Mouse (Mus musculus) midbrain, embryonic 13.5 days (tissue): Measurements from ENCODE around the gene Snx19. TPM values are rescaled to one million over a fixed set of nuclear protein-coding genes. Genes with fewer than 3 reads are reported as not detected.

ENCODE experiments used
- ATAC-seq: fragments of 200-750 bp; cut with Nextera tagmentation; 2 replicates; pipeline ENCODE4 v1.8.0; 2017; ENCODE audit warnings: mild to moderate bottlenecking, moderate TSS enrichment, moderate library complexity
- H3K27ac ChIP-seq: fragments of 300-500 bp; sonication (generic); 2 replicates; pipeline ENCODE4 v1.5.1; 2015; ENCODE audit warnings: inconsistent platforms, mild to moderate bottlenecking, moderate library complexity
- H3K27me3 ChIP-seq: fragments of 300-500 bp; sonication (generic); 2 replicates; pipeline ENCODE4 v1.6.1; 2015; ENCODE audit warnings: mild to moderate bottlenecking, inconsistent platforms
- H3K36me3 ChIP-seq: fragments of 300-500 bp; sonication (generic); 2 replicates; pipeline ENCODE4 v1.6.1; 2015; ENCODE audit warnings: mild to moderate bottlenecking, inconsistent platforms
- H3K4me1 ChIP-seq: fragments of 300-500 bp; sonication (generic); replicated peaks from 2 replicates; pipeline ENCODE4 v1.6.1; 2015; ENCODE audit warnings: inconsistent platforms
- H3K4me2 ChIP-seq: fragments of 300-500 bp; sonication (generic); replicated peaks from 2 replicates; pipeline ENCODE4 v1.6.1; 2015; ENCODE audit warnings: moderate library complexity, mild to moderate bottlenecking, inconsistent platforms
- H3K4me3 ChIP-seq: fragments of 300-500 bp; sonication (generic); replicated peaks from 2 replicates; pipeline ENCODE4 v1.5.1; 2015; ENCODE audit warnings: mild to moderate bottlenecking, inconsistent platforms
- H3K9ac ChIP-seq: fragments of 300-500 bp; sonication (generic); replicated peaks from 2 replicates; pipeline ENCODE4 v1.6.1; 2015; ENCODE audit warnings: mild to moderate bottlenecking, inconsistent platforms
- H3K9me3 ChIP-seq: fragments of 300-500 bp; sonication (generic); 2 replicates; pipeline ENCODE4 v1.6.1; 2016; ENCODE audit warnings: mild to moderate bottlenecking, inconsistent platforms
- WGBS: fragments of 180-500 bp; shearing (Covaris S2); methylation state at CpG from one replicate; pipeline ENCODE4 v1.1.7; 2015; 5-methylcytosine and 5-hydroxymethylcytosine counted together
- polyA plus RNA-seq: library from polyadenylated mRNA; unstranded; fragments of >200 nt; fragmentation: Nextera tagmentation; extraction: Ambion mirVana; gene quantifications from 2 replicates; pipeline ENCODE4 v1.2.1, GENCODE M21; 2015

The Snx19 gene
- polyA plus RNA-seq: 23.2 and 23.3 TPM in 2 replicates

DNA sequence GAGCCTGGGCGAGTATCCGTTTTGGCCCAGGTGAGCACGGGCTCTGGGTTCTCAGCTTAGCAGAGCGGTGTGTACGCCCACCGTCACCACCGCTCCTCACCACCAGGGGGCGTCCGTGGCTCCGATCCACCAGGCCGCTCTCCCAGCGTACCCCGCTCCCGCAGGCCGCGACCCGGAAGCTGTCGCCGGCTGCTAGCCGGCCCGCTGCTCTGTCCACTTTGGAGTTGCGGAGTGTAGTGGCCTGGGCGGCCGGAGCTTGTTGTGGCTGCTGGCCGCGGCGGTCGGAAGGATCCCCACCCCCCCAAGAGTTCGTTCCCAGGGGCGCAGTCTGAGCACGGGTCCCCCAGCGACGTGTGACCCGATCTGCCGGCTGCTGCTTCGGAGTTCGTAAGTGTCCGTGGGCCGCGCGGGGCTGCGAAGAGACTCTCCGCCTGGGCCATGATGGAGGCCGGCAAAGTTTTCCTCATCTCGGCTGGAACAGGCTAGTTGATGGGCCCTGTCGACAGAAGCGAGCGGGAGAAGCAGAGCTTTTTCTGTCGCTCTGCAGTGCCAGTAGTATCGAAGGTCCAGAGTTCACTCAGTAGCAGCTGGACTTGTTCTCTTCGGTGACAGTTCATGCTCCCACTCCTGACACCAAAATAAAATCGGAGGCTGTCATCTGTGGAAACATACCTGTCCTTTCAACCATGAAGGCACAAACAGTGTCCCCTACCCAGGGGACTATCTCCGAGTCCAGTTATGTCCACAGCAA is at the start of gene Snx19:
Snx19 (plus strand) TSS at position 227 of the 751 bp plus-strand sequence.
- Histone ChIP-seq H3K36me3 (peaks cover 6% of the 10 kb centered on the region; the same call in 1 of the 2 replicates), H3K9ac (peak within 1 kb of the TSS; percentile 82), H3K27me3 (no peaks in the 10 kb centered on the region), H3K27ac (no peak within 1 kb of the TSS), H3K4me1 (peaks cover 38% of the 10 kb centered on the region), H3K9me3 (no peaks in the 10 kb centered on the region), H3K4me2 (peak within 1 kb of the TSS; percentile 73), H3K4me3 (peak within 1 kb of the TSS; percentile 84)
- WGBS: 2% methylated on average over 53 of the region's 53 CpGs
- ATAC-seq: peak; percentile 97

DNA sequence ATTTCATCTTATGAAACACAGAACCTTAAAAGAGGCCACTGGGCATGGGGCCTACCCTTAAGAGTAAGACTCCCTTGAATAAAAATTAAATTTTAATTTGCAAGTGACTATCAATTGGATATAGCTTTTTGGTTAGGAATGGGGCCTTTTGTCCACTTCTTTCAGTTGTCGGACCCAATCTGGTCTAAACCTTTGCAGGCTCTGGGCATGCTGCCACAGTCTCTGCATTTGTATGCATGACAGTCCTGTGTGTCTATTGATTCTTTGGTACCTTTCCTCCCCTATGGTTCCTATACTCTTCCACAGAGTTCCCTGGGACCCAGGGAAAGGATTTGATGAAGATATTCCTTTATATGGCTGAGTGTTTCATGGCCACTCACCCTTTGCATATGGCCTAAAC is 26.1 kb upstream of the Snx19 start:
- Histone ChIP-seq H3K36me3 (no peaks in the 10 kb centered on the region), H3K9me3 (no peaks in the 10 kb centered on the region), H3K9ac (no peak overlapping the region), H3K4me1 (peaks cover 4% of the 10 kb centered on the region; the same call in 1 of the 2 replicates), H3K4me3 (no peak overlapping the region), H3K27me3 (no peaks in the 10 kb centered on the region), H3K4me2 (no peak overlapping the region), H3K27ac (no peak overlapping the region)
- 77% methylated on average over 1 of the region's 1 CpGs for WGBS
- ATAC-seq: no peak

DNA sequence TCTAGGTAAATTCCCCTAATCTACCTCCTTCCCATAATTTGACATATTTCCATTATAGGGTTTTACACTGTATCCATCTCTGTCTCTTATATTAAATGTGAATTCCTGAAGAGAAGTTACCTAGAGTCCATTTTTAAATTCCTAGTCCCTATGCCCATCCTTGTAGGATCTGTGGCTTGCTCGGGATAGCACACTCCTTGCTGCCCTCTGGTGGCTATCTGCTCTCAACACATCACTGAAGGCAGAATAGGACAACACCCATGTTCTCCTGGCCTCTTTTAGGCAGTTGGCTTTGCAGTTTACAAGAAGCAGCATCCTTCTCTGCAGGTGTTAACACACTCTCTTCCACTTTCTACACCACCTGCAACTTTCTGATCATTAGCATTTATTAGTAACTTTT is 4.0 kb upstream of the Snx19 start:
- no peaks in the 10 kb centered on the region for H3K36me3 ChIP-seq
- H3K9ac ChIP-seq: no peak overlapping the region
- ATAC-seq: no peak
- H3K4me1 ChIP-seq: peaks cover 7% of the 10 kb centered on the region
- H3K9me3 ChIP-seq: no peaks in the 10 kb centered on the region
- H3K27me3 ChIP-seq: no peaks in the 10 kb centered on the region
- WGBS: 7% methylated on average over 1 of the region's 1 CpGs
- no peak overlapping the region for H3K4me3 ChIP-seq
- no peak overlapping the region for H3K27ac ChIP-seq
- H3K4me2 ChIP-seq: no peak overlapping the region

DNA sequence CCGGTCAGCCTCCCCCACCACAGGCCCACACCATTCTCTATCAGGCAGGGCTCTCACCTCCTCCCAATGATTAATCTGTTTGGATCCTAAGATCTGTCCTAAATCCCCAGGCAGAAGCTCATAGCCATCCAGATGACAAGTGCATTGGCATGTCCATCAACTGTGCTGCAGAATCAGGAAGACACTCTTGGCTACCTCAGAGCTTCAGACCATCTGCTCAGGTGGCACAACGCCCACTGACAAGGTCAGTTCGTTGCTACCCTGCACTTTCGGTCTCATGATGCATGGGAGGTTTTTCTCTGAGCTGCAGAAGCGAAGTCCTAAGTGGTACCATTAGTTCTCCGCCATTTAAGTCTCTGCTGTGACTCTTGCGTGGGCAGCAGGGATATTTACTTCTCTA is 1.7 kb upstream of the Snx19 start:
- no peak for ATAC-seq
- no peak overlapping the region for H3K4me3 ChIP-seq
- H3K27ac ChIP-seq: no peak overlapping the region
- H3K27me3 ChIP-seq: no peaks in the 10 kb centered on the region
- peaks cover 5% of the 10 kb centered on the region; the same call in 1 of the 2 replicates for H3K36me3 ChIP-seq
- no peaks in the 10 kb centered on the region for H3K9me3 ChIP-seq
- peaks cover 29% of the 10 kb centered on the region for H3K4me1 ChIP-seq
- 89% methylated on average over 7 of the region's 7 CpGs for WGBS
- H3K9ac ChIP-seq: no peak overlapping the region
- no peak overlapping the region for H3K4me2 ChIP-seq

DNA sequence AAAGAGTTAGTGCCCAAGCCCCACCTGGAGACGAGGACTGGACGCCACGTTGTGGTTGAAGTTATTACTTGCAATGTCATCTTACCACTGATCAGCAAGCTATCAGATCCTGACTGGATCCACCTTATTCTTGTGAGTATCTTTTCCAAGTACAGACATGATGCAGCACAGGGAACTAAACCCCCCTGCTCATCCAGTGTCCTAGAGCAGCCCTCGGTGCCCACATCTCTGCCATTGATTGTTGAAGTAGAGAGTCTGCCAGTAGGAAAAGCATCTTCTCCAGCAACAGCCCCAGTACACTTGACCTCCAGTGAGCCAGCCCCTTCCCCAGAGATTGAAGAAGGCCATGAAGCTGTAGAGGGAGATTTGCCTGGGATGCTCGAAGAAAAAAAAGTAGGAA is 1.3 kb downstream of the Snx19 start:
- Histone ChIP-seq H3K4me1 (peaks cover 38% of the 10 kb centered on the region), H3K4me3 (peak overlapping the region; percentile 84), H3K4me2 (peak overlapping the region; percentile 73), H3K27me3 (no peaks in the 10 kb centered on the region), H3K27ac (no peak overlapping the region), H3K9me3 (no peaks in the 10 kb centered on the region), H3K9ac (peak overlapping the region; percentile 82), H3K36me3 (peaks cover 18% of the 10 kb centered on the region)
- ATAC-seq: no peak
- WGBS: 95% methylated on average over 5 of the region's 5 CpGs

DNA sequence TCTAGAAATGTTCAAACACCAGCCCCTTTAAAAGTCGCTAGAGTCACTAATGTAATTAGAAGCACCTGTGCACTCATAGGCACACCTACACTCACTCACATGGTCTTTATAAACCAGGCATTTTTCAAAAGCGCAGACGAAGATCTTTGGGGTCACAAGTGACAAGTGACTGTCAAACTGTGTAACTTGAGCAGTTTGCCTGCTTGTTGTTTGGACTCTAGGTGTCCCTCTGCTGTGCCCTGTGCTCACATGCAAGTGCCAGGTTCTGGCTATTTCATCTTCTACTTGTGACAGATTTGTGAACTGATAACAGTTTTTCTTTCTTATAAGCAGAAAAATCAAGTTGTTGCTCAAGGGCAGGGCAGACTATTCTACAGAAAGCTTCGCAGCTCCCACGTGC is 3.5 kb downstream of the Snx19 start:
- Histone ChIP-seq H3K4me3 (no peak overlapping the region), H3K4me2 (peak overlapping the region; percentile 18), H3K36me3 (peaks cover 34% of the 10 kb centered on the region), H3K4me1 (peaks cover 38% of the 10 kb centered on the region), H3K27me3 (no peaks in the 10 kb centered on the region), H3K27ac (no peak overlapping the region), H3K9me3 (no peaks in the 10 kb centered on the region), H3K9ac (no peak overlapping the region; the same call in 1 of the 2 replicates)
- 93% methylated on average over 5 of the region's 5 CpGs for WGBS
- ATAC-seq: no peak

DNA sequence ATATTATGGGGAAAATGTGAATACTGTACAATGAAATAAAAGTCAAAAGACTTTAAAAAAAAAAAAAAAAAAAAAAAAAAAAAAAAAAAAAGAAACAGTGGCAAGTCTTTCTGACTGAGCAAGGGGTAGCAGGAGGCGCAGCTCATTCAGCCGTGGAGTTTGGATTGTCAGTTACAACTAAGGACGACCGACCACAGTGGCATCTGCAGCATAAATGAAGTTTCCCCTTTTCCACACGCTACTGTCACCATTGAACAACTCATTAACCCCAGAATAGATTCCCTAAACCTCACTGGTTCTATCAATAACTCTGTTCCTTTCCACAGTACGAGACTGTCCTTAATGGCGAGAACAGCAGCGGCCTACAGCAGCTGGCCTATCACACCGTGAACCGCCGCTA is 5.0 kb downstream of the Snx19 start:
- Histone ChIP-seq H3K27me3 (no peaks in the 10 kb centered on the region), H3K4me2 (no peak overlapping the region), H3K27ac (no peak overlapping the region), H3K36me3 (peaks cover 48% of the 10 kb centered on the region), H3K9me3 (no peaks in the 10 kb centered on the region), H3K4me1 (peaks cover 38% of the 10 kb centered on the region), H3K9ac (no peak overlapping the region), H3K4me3 (no peak overlapping the region)
- WGBS: 90% methylated on average over 11 of the region's 11 CpGs
- ATAC-seq: no peak

DNA sequence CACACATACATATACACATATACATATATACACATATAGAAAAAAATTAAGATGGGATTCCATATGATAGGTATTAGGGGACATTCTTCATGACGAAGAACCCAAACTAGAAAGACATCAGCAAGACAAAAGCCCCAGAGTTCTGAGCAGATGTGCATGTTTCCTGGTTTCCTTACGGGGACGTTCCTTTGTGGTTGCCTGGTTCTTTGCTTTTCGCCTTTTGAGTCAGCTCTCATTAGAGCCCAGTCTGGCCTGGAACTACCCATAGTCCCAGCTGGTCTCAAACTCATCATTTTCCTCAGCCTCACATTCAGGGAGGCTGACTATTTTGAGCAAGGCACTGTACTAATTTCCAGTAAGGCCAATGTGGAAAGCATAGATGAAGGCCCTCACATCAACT is 7.0 kb downstream of the Snx19 start:
- Histone ChIP-seq H3K4me1 (peaks cover 21% of the 10 kb centered on the region), H3K4me3 (no peak overlapping the region), H3K27ac (no peak overlapping the region), H3K4me2 (no peak overlapping the region), H3K27me3 (no peaks in the 10 kb centered on the region), H3K9ac (no peak overlapping the region), H3K36me3 (peaks cover 58% of the 10 kb centered on the region), H3K9me3 (no peaks in the 10 kb centered on the region)
- 93% methylated on average over 4 of the region's 4 CpGs for WGBS
- ATAC-seq: no peak

DNA sequence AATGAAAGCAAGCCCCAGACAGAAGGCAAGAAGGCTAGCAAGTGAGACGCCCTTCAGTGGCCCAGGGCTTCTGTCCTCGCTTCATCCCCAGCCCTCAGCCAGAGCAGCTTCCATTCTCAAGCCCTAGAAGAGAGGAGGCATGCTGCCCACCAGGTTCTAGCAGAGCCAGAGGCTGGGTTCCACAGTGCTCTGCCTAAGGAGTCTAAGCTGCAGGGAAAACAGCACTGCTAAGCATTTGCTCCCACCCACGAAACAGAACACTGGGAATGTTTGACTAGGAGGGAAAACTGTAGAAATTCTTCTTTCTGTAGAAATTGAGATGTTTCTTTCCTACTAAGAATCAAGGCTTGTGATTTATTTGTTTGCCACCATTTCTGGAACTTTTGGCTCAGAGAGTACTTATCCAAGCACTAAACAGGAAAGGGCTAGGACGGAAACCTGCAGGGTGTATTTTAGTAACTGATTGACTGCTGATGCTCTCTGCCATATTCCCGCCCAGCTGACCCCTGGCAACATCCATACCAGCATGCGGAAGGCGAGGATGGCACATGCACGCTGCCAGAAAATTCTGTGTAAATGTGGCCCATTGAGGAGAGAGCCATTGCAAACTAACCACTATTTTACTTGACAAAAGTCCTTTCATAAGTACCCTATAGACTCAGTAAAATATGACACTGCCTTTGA is 9.1 kb downstream of the Snx19 start:
- no peaks in the 10 kb centered on the region for H3K27me3 ChIP-seq
- peaks cover under 1% of the 10 kb centered on the region for H3K4me1 ChIP-seq
- H3K9me3 ChIP-seq: no peaks in the 10 kb centered on the region
- no peak overlapping the region for H3K9ac ChIP-seq
- no peak overlapping the region for H3K4me2 ChIP-seq
- H3K4me3 ChIP-seq: no peak overlapping the region
- ATAC-seq: no peak
- peaks cover 78% of the 10 kb centered on the region for H3K36me3 ChIP-seq
- no peak overlapping the region for H3K27ac ChIP-seq
- 94% methylated on average over 8 of the region's 8 CpGs for WGBS

DNA sequence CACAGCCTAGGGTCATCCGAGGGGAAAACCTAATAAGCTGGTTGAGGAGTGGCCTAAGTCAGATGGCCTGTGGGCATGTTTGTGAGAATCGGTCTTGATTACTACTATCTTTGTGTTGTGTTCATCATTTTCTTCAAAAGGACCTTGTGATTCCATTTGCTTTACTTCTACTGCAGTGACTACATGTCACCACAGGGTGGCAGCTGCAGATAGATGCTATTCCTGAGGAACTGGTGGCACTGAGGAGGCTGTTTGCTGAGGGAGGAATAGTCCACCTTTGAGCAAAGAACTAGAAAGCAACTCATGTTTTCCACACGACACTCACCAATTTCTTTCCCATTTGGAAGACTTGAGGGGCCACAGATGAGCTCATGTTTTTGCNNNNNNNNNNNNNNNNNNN is 11.6 kb downstream of the Snx19 start:
- no peaks in the 10 kb centered on the region for H3K27me3 ChIP-seq
- no peak overlapping the region for H3K4me3 ChIP-seq
- H3K36me3 ChIP-seq: peaks cover 86% of the 10 kb centered on the region
- no peak overlapping the region for H3K9ac ChIP-seq
- no peaks in the 10 kb centered on the region for H3K4me1 ChIP-seq
- WGBS: 65% methylated on average over 3 of the region's 3 CpGs
- no peak for ATAC-seq
- no peaks in the 10 kb centered on the region for H3K9me3 ChIP-seq
- H3K27ac ChIP-seq: no peak overlapping the region
- no peak overlapping the region for H3K4me2 ChIP-seq

DNA sequence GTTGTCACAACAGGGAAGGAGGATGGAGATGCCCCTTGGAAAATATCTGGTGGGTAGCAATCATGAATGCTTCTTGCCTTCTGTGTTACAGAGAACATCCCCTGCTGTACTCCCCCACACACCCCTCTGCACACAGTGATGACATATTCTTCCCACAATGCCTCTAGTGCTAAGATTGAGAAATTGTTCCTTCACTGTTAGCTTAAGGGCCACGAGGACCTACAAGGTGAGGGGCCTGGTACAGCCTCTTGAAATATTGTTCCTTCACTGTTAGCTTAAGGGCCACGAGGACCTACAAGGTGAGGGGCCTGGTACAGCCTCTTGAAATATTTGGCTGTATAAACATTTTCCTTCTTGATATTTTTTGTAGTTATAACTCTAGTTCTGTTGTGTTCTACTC is 14.9 kb downstream of the Snx19 start:
- Histone ChIP-seq H3K27me3 (no peaks in the 10 kb centered on the region), H3K9me3 (no peaks in the 10 kb centered on the region), H3K27ac (no peak overlapping the region), H3K9ac (no peak overlapping the region), H3K4me1 (no peaks in the 10 kb centered on the region), H3K36me3 (peaks cover 87% of the 10 kb centered on the region), H3K4me3 (no peak overlapping the region), H3K4me2 (no peak overlapping the region)
- WGBS: 99% methylated on average over 2 of the region's 2 CpGs
- ATAC-seq: no peak

DNA sequence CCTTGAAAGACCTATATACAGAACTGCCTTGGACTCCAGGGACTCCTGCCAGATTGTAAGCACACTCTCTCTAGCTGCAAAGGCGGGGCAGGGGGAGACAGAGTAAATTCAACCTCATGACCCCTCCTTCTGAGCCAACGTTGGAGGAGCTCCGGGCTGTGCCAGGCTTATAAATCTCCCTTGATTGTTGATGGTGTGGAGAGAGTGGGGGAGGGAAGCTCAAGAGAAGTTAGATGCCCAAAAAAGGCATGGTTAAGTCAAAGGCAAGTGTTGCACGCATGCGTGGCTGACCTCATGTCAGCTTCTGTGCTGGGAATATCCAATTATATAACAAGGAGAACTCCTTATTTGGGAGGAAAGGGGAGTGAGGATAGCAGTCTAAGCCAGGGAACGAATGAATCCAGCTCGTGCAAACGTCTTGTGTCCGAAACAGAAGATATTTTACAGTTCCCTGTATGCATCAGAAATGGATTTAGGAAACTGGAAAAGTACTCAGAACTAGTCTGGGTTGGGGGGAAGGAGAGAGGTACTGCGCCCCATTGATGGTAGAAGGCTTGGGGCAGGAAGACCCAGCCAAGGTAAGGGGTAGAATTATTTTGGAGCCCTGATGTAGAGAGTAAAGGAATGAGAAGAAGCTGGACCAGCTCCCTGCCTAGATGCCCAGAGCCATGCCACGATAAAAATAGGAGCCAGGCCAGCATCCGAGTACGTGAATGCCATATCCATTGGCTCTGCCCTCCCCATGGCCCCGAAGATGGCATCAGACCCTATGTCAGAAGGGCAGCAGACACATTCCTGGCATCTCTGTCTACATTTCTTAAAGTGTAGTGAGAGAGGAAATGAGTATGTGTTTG is 18.6 kb downstream of the Snx19 start:
- Histone ChIP-seq H3K9ac (no peak overlapping the region), H3K4me1 (no peaks in the 10 kb centered on the region), H3K27me3 (no peaks in the 10 kb centered on the region), H3K4me2 (no peak overlapping the region), H3K27ac (no peak overlapping the region), H3K4me3 (no peak overlapping the region), H3K9me3 (no peaks in the 10 kb centered on the region), H3K36me3 (peaks cover 73% of the 10 kb centered on the region)
- WGBS: 90% methylated on average over 14 of the region's 14 CpGs
- no peak for ATAC-seq
